Mouse (Mus musculus) liver, postnatal 0 days (tissue): ENCODE data around the gene Fam185a.

Source experiments
- CTCF ChIP-seq: sonication (generic); IDR thresholded peaks from 2 replicates; pipeline ENCODE4 v1.5.1; 2016; ENCODE audit warnings: antibody characterized with exemption, low read depth
- EP300 ChIP-seq: IDR thresholded peaks from 2 replicates; pipeline ENCODE4 v1.6.1; 2016; ENCODE audit warnings: antibody characterized with exemption, low read depth, mild to moderate bottlenecking

GRCm38 (mm10) chr5:21387340-21387739 is 37.4 kb upstream of the Fam185a start:
- no peak for TF ChIP-seq EP300
- TF ChIP-seq CTCF: no peak
